ENCODE assay signal across 29 mouse cellular contexts in genomic region chr6:122270152-122270551, GRCm38 (mm10). TPM values are rescaled to one million over a fixed set of nuclear protein-coding genes. Genes with fewer than 3 reads are reported as not detected.
DNase-seq lines count a peak whose midpoint lies in the region; ATAC-seq lines count a peak whose summit lies in the region.
"Had no signal": no experiment of that assay in that cellular context is flagged by ENCODE, and none has a peak within 500 bp of the region (broad histone marks: within the 10 kb centered on the region; RNA-seq: fewer than 3 reads in every experiment).

No protein-coding gene starts in this region.

- no peak overlapping the region for H3K27ac ChIP-seq in heart, embryonic 10.5 days
- H3K27ac ChIP-seq: embryonic facial prominence, embryonic 12.5 days; forebrain, embryonic 15.5 days; hindbrain, embryonic 13.5 days; liver, embryonic 15.5 days; lung, embryonic 15.5 days; neural tube, embryonic 12.5 days had no signal

- peaks cover 8% of the 10 kb centered on the region for H3K4me1 ChIP-seq in heart, embryonic 10.5 days
- H3K4me1 ChIP-seq: embryonic facial prominence, embryonic 12.5 days; lung, embryonic 15.5 days; neural tube, embryonic 12.5 days had no signal

- DNase-seq in CD4-positive helper T cell, adult 2 months (ENCODE audit: low read depth, low spot score), result peak; percentile 67
- DNase-seq in cerebellum, postnatal 10 days, result no peak
- DNase-seq in heart, embryonic 10.5 days (ENCODE audit: low spot score), result no peak
- DNase-seq in lung, postnatal 25 days (ENCODE audit: low spot score), result no peak
- DNase-seq: adrenal gland, adult 2 months; adrenal gland, postnatal 36 days; cerebellum, adult 2 months; cerebellum, postnatal 25 days; embryo, embryonic 11 days; heart, postnatal 4 days; kidney, adult 11 months; kidney, postnatal 14 days; liver; lung, postnatal 36 days; thymus, postnatal 4 days had no signal

- peak; percentile 64 for ATAC-seq in CD4-positive, CD25-positive, alpha-beta regulatory T cell, adult 4 months
- ATAC-seq in common myeloid progenitor, adult 5-6 weeks (replicated peaks; ENCODE audit: low read depth, poor library complexity, severe bottlenecking), result peak; percentile 52; the same call in 1 of the 2 replicates
- ATAC-seq in megakaryocyte-erythroid progenitor cell, adult 5-6 weeks (replicated peaks; ENCODE audit: low FRiP score, low TSS enrichment, poor library complexity, severe bottlenecking), result peak; percentile 71
- ATAC-seq: forebrain, embryonic 15.5 days; midbrain, embryonic 16.5 days had no signal

- no peak overlapping the region for H3K4me3 ChIP-seq in heart, embryonic 10.5 days
- H3K4me3 ChIP-seq: embryonic facial prominence, embryonic 12.5 days; forebrain, embryonic 15.5 days; heart, embryonic 12.5 days; hindbrain, embryonic 13.5 days; liver, embryonic 15.5 days; lung, embryonic 15.5 days; myocyte; neural tube, embryonic 12.5 days had no signal

- H3K27me3 ChIP-seq in heart, embryonic 10.5 days (ENCODE audit: insufficient read depth, poor library complexity, severe bottlenecking), result no peaks in the 10 kb centered on the region
- H3K27me3 ChIP-seq: embryonic facial prominence, embryonic 12.5 days; forebrain, embryonic 15.5 days; heart, embryonic 12.5 days; hindbrain, embryonic 13.5 days; liver, embryonic 15.5 days; lung, embryonic 15.5 days; neural tube, embryonic 12.5 days had no signal

- H3K9me3 ChIP-seq in heart, embryonic 10.5 days, result no peaks in the 10 kb centered on the region
- H3K9me3 ChIP-seq: embryonic facial prominence, embryonic 12.5 days; forebrain, embryonic 15.5 days; heart, embryonic 12.5 days; hindbrain, embryonic 13.5 days; liver, embryonic 15.5 days; lung, embryonic 15.5 days; neural tube, embryonic 12.5 days had no signal

- 77% methylated on average over 11 of the region's 11 CpGs for WGBS in heart, embryonic 10.5 days

- H3K36me3 ChIP-seq in heart, embryonic 10.5 days, result no peaks in the 10 kb centered on the region
- H3K36me3 ChIP-seq: embryonic facial prominence, embryonic 12.5 days; forebrain, embryonic 15.5 days; heart, embryonic 12.5 days; hindbrain, embryonic 13.5 days; liver, embryonic 15.5 days; lung, embryonic 15.5 days; neural tube, embryonic 12.5 days had no signal

RNA-seq across cellular contexts. Expression of gene Klrg1, which starts 12.5 kb away (rescaled TPM):
- 100 to 1,000 TPM; 111 to 138 TPM for polyA plus RNA-seq in CD4-positive, CD25-positive, alpha-beta regulatory T cell, adult 4 months (2017; shearing (Covaris generic))
- total RNA-seq in common myeloid progenitor, adult 5-6 weeks (2017), result not detected in 2 replicates
- not detected in 2 replicates for total RNA-seq in megakaryocyte-erythroid progenitor cell, adult 5-6 weeks (2014; fragmentation: Nextera tagmentation)
- not detected in 2 replicates for total RNA-seq in megakaryocyte-erythroid progenitor cell, adult 5-6 weeks (2017)
- polyA plus RNA-seq in heart, embryonic 10.5 days (2016; fragmentation: Nextera tagmentation; extraction: Ambion mirVana), result not detected in 2 replicates
- total RNA-seq: heart, postnatal 4 days had no signal
- polyA plus RNA-seq: adrenal gland, adult 2 months; heart, embryonic 12.5 days; heart, postnatal 0 days; kidney, embryonic 14.5 days; liver, embryonic 15.5 days; lung, embryonic 15.5 days; myocyte had no signal

RNA-seq across cellular contexts. Expression of gene M6pr, which starts 38.4 kb away (rescaled TPM):
- 100 to 1,000 TPM; 255 to 333 TPM for polyA plus RNA-seq in CD4-positive, CD25-positive, alpha-beta regulatory T cell, adult 4 months (2017; shearing (Covaris generic))
- 309 and 328 TPM in 2 replicates for total RNA-seq in common myeloid progenitor, adult 5-6 weeks (2017)
- 160 and 166 TPM in 2 replicates for total RNA-seq in megakaryocyte-erythroid progenitor cell, adult 5-6 weeks (2014; fragmentation: Nextera tagmentation)
- 303 and 354 TPM in 2 replicates for total RNA-seq in megakaryocyte-erythroid progenitor cell, adult 5-6 weeks (2017)
- polyA plus RNA-seq in heart, embryonic 10.5 days (2016; fragmentation: Nextera tagmentation; extraction: Ambion mirVana), result 98.0 and 102 TPM in 2 replicates
